Mouse (Mus musculus) brain, adult 2 months (tissue): ENCODE results near the gene Omt2a.
A peak's percentile ranks its signal among the peaks of the same experiment; 100 is the strongest.
"Not testable (repeated sequence)": the region's sequence is repeated elsewhere in the genome, so short reads cannot be mapped to it uniquely, and the experiment has no call there.

Experiments
- DNase-seq: peaks from one replicate; pipeline ENCODE4 v3.0.0; 2011; ENCODE audit warnings: low read depth, low spot score

Gene Omt2a

DNA sequence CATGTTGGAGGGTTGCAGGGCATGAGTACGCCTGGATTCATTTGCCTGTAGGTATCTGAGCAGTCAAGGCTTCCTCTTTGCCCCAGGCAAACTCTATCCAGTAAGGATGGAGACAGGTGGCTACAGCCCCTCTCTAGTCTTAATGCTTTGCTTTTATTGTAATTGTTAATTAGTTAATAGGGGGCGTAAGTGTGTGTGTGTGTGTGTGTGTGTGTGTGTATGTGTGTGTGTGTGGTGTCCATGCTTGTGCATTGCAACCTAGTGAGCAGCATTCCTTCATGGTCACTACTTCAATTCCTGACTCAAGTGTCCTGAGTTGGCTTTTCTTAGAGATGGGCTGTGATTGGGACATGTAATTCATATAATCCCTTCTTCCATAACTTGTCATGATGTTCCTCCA is at the start of gene Omt2a:
Omt2a (minus strand) TSS at position 101 of the 400 bp plus-strand sequence.
- DNase-seq = no peak

GRCm38 (mm10) chr9:78363374-78363773 is 48.8 kb upstream of the Omt2a start:
- no peak for DNase-seq

DNA sequence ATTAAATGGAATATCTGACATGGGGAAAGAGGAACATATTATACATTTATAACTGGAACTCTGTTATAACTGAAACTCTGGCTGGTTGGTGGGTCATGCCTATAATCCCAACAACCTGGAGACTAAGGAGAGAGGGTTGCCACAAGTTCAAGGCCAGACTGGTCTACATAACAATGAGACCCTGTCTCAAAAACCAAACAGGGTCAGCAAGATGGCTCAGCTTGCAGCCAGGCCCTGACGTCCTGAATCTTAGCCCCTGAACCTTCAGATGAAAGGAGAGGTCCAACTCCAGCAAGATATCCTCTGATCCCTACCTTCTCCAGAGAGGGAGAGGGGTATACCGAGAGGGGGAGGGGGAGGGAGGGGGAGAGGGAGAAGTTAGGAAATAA is 45.9 kb upstream of the Omt2a start:
- no peak for DNase-seq

DNA sequence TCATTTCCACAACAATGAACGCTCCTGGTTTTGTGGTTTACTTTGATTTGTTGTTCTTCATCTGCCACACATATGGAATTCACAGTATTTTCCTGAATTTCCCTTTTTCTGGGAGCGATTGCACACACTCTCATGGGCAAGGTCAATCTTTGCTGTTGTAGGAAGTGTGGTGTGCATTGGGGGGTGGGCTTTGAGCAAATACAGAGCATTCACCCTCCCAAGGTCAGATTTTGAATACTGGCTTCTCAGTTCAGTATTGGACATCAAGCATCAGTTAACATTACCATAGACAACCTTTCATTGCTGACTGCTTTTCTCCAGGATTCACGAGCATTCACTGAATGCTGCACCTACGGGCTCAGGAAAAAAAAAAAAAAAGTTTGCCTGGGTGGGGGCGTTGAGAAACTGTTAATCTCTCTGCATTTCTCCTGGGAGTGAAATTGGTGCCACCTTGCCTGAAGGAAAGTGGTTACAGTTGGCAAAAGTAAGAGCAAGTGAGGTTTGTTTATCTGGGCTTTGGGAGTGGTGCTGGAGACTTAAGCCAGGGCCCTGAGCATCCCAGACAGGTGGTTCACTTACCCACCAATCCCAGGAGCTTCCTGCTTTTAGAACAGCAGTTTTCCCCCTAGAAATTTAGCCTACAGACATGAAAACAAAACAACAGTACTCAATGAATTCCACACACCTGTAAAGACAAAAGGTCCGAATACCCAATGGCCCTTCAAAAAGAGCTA is 45.3 kb upstream of the Omt2a start:
- no peak for DNase-seq

DNA sequence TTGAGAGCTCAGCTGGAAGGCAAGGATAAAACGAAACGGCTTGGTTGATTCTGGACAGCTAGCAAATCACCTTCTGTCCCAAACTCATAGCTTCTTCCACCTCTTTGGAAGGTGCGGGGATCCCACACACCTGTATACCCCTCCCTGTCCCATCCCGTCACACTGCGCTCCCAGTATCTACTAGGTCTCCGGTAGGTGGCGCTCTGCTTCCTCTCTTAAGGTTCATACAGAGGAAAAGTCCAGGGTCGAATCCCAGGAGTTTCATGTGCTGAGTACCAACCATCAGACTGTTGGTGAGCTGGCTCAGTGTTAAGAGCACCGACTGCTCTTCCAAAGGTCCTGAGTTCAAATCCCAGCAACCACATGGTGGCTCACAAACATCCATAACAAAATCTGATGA is 43.5 kb upstream of the Omt2a start:
- DNase-seq = peak; percentile 73

DNA sequence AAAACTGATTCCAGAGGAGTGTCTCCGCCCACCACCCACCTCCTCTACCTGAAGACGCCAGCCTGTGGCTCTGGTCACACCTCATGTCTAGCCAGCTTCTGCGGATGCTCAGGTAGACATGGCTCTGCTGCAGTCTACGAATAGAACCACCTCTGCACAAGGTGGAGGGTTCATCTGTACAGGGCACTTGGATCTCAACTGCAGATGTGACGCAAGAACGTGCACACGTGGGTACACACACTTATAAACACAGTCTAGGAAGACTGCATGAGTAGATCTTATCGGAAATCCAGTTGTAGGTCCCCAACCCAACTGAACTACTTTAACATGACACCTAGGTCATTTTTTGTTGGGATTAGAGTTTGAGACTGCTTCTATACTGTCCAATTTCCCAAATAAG is 41.0 kb upstream of the Omt2a start, which contains the start of gene Gsta2:
Gsta2 (minus strand) TSS at position 178 of the 400 bp plus-strand sequence.
- DNase-seq = no peak

DNA sequence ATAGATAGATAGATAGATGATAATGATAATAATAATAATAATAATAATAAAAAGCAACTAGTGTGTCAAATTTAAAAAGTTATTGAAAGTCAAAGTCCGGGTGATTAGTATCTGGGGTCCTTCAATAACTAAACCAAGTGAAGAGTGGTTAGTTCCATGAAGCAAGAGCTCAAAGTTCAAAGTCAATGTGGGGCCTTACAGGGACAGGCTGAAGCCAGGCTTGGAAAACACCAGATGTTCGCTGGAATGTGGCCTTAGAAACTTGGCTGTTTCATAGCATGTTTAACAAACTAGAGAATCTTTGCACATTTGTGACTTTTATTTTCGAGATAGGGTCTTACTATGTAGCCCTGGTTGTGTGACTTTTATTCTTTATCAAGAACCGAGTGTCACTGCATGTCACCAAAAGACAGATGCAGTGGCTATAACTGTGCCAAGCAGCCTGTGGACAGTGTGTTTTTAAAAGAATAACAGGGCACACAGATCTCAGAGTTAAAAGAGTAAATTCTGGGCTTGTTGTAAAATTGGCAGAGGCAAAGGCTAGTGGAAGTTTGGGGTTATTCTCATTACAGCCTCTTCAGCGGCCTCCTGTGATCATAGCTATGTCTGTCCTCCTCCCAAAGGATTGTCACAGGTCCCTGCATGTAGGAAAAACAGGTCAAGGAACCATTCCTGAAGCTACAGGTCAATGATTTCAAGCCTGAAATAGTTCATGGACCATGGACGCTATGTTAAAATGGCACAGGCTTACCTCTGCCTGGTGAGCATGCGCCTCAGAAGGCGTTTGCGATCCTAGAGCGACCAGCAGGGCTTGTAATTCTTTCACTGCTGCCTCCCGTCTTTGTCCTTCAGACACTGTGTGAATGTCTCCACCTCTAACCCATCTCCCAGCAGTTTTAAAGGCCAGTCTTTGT is 40.3 kb upstream of the Omt2a start:
- DNase-seq = no peak

DNA sequence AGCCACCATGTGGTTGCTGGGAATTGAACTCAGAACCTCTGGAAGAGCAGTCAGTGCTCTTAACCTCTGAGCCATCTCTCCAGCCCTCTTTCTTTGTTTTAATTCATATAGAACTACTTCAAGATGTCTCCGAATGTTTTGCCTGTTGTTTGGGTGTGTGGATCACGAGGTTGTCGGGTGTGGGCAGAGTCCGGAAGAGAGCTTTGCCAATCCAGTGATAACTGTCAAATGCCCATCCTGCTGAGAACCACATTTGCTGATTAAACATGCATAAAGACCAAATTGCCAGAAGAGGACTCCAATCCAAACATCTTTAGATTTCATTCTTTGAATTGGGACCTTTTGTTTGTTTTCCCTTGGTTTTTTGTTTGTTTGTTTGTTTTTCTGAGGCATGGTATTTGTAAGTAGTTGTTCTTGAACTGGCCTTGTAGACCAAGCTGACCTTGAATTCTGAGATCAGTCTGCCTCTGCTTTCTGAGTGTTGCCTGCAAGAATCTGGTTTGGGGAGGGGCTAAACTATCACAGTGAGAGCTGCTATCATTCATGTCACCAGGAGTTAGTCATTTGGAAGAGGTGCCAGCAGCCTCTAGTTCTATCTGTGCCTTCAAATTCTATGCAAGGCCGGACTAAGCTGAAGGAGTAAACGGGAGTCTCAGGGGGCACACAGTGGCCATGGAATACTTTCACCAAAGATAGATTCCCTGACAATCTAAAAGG is 37.1 kb upstream of the Omt2a start:
- DNase-seq = no peak

- DNase-seq = not testable (repeated sequence)
Measured at GRCm38 (mm10) chr9:78350007-78350406, 35.4 kb upstream of the Omt2a start.

DNA sequence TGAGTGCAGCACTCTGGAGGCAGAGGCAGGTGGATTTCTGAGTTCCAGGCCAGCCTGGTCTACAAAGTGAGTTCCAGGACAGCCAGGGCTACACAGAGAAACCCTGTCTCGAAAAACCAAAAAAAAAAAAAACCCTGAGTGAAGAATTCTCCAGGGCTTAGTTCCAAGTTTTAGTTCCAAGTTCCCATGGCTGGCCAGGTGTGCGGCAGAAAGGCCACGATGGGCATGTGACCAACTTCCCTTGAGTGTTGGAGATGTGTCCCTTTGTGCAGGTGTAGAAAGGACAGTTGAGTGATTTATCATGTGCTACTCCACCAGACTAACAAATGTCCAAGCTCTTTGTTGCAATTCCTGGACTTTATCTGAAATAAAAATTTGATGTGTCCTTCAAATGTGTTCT is 34.5 kb upstream of the Omt2a start:
- DNase-seq = not testable (repeated sequence)

DNA sequence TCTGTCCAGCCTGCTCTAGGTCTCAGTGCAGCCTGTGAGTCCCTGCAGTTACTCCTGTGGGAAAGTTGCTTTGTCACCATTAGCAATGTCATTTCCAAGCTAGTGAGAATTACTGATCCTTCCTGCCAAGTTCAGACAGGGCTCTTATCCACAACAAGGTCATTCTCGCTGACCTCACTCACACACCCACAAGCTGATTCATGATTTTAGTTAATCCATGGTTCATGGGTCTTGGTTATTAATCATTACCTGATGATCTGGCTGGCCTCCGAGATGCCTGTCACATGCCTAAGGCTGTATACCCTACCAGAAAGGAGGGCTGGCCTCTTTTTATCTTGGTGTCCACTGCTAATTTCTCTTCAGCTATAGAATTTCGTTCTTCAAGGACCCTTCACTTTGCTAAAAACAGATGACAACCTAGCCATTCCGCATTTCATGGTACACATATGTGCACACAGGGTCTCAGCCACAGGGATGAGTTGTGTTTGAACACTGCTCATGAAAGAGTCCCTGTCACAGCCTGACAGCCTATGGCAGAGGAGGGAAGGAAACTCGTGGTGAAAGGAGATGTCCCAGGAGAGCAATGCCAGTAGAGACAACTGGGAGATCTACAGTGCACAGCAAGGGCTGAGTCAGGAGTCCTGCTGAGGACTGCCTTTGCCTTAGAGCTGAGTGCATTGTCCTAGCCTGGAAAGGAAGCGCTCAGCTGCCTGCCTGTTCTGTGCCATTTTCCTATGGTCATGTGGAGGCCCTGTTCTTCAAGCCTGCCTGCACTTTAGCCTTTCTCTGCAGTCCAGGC is 33.8 kb upstream of the Omt2a start:
- not testable (repeated sequence) for DNase-seq

DNA sequence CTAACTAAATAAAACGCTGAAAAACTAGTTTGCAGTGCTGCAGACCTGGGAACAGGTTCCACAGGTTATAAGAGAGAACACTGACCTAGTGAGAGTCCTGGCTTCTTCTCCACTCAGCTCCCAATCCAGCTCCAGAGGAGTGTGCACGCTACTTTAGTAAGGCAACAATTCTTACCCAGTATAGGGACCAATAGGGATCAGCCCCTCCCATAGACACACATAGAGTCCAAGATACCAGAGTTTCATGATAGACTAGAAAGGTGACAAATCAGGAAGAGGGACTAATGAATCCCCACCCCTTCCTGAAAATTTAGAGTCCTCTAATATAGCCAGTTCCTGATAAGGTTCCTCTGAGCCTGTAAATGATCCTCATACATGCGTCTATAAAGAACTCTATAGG is 32.4 kb upstream of the Omt2a start:
- DNase-seq = no peak

GRCm38 (mm10) chr9:78345235-78345634 is 30.6 kb upstream of the Omt2a start:
- DNase-seq = not testable (repeated sequence)

DNA sequence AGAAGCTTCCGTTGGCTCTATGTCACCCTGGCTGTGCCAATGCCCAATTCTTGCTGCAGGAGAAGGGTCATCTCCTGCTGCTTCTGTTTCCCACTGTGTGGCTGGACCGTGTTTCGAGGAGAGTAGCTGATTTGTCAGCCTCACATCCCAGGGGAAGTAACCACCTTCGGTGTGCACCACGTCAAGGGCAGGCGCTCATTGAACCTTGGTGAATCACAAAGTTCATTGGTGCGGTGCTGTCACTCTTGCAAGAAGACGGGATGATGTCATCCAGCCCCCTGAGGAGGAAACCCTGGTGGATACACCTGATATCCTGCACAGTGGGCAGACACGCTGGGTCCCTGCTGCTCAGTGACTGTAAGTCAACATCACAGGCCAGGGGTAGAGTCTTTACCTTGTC is 28.5 kb upstream of the Omt2a start:
- not testable (repeated sequence) for DNase-seq

GRCm38 (mm10) chr9:78342494-78342893 is 27.9 kb upstream of the Omt2a start:
- DNase-seq = not testable (repeated sequence)

GRCm38 (mm10) chr9:78340324-78340723 is 25.7 kb upstream of the Omt2a start:
- DNase-seq = peak; percentile 30

GRCm38 (mm10) chr9:78337050-78337449 is 22.5 kb upstream of the Omt2a start:
- peak; percentile 6 for DNase-seq

GRCm38 (mm10) chr9:78327289-78327688 is 12.7 kb upstream of the Omt2a start, which contains the start of gene Omt2b:
TSS of gene Omt2b (plus strand) at chr9:78327589.
- not testable (repeated sequence) for DNase-seq

DNA sequence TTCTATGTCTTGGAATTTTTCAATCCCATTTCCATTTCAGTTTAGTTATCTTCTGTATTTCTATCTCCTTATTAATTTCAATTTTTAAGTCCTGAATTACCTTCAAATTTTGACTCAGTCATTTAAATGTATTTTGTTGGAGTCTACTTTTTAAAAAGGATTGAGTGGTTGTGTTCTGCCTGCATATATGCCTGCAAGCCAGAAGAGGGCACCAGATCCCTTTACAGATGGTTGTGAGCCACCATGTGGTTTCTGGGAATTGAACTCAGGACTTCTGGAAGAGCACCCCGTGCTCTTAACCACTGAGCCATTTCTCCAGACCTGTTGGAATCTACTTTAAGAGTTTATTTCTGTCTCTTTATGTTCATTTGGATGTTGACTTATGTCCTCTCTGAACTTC is 4.9 kb upstream of the Omt2a start:
- peak; percentile 16 for DNase-seq

DNA sequence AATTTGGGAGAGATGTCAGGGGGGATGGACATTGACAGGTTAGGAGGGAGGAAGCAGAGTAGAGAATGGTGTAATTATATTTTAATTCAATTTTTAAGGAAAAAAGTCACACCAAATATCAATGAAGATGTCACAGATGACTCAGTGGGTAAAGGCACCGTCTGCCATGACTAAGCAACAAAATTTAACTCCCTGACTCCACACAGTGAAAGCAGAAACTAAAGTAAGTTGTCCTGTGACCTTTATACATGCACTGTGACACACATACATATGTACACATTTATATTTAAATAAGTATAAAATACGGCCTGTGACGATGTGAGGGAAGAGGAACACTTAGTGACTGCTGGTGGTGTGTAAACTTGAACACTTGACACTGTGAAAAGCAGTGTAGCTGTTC is 6.5 kb downstream of the Omt2a start:
- not testable (repeated sequence) for DNase-seq

DNA sequence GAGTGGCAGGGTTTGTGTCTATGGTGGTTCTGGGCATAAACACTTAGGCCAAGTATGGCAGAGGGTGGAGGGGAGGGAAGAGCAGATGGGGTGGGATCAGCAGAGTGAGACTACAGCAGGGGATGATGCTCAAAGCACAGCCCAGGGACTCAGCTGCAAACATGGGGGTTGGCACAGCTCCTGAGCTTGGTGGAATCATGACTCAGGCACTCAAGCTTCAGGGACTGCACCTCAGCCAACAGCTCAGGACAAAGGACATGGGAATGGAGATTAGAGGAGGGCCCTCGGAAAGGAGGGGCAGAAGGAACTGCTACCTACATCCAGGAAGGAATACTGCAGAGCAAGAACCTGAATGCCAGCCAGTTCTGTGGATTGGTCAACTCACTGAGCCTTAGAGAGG is 15.5 kb downstream of the Omt2a start:
- DNase-seq = not testable (repeated sequence)
